Mouse (Mus musculus) neutrophil, adult 5-6 weeks (primary cell): ENCODE results near the gene Samd4b. TPM values are rescaled to one million over a fixed set of nuclear protein-coding genes. Genes with fewer than 3 reads are reported as not detected.
"Not testable (repeated sequence)": the region's sequence is repeated elsewhere in the genome, so short reads cannot be mapped to it uniquely, and the experiment has no call there.

Experiments used
- ATAC-seq: fragments of 151-379, 151-347 bp; 2 replicates; pipeline ENCODE4 v1.8.0; 2017; ENCODE audit warnings: mild to moderate bottlenecking, moderate TSS enrichment; ENCODE audit not compliant: insufficient number of reproducible peaks, poor library complexity, low FRiP score, severe bottlenecking; ENCODE audit errors: extremely low read depth
- total RNA-seq: library from RNA; stranded (forward); fragments of 200-1000 nt; gene quantifications from 2 replicates; pipeline ENCODE4 v1.2.3, GENCODE M21; 2017

Samd4b gene
- total RNA-seq, 1 experiment from 2014 or later: 15.2 TPM

- not testable (repeated sequence) for ATAC-seq
These were observed 59.1 kb downstream of the Samd4b start for GRCm38 (mm10) chr7:28538886-28539285.

DNA sequence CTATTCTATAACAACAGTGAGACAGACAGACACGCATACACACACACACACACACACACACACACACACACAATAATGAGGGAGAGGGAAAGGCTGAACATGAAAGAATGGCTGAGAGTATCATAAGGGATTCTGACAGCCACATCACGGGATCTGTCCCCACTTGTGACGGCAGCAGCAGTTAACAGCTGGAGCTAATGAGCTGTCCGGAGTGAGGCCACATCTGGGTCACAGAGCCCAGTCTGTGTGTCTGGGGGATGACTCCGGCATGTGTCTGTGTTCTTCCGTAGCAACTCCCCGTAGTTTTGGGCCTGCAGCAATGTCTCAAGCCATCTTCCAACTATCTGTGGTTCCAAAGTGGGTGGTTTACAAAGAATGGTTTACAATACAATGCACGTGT, 65.9 kb downstream of the Samd4b start:
- ATAC-seq: no peak

DNA sequence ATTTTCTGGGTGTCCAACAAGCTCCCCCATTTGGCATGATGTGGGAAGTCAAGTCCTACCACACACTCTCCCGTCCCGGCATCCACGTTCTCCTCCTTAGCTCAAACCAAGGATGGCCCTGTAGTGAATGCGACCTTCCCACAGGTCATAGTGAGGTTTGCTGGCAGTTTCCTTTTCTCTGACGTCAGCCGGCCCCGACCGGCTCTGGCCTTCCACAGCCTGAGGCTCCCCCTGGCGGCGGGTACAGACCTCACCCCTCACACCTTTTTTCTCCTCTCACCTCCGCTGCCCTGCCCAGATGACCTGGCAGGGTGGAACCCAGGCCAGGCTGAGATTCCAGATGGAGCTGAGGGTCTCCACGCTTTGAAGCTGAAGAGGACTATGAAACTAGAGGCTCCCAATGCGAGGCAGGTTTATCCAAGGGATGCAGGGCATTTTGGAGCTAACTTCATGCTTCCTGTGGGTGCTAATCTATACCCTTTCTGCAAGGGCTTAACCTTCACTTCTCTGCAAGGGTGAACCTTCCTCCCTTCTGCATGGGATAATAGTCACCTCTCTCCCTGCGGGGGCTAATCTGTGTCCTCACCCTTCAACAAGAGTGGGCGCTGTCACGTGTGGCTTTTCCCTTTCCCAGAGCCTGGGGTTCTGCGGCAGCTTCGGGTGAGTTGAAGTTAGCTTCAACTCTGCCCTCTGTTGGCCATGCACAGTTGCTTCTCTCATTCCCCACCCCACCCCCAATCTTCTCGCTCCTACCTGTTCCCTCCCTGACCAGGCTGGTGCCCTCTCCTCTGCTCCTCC, 69.8 kb downstream of the Samd4b start:
- ATAC-seq: peak; percentile 88

DNA sequence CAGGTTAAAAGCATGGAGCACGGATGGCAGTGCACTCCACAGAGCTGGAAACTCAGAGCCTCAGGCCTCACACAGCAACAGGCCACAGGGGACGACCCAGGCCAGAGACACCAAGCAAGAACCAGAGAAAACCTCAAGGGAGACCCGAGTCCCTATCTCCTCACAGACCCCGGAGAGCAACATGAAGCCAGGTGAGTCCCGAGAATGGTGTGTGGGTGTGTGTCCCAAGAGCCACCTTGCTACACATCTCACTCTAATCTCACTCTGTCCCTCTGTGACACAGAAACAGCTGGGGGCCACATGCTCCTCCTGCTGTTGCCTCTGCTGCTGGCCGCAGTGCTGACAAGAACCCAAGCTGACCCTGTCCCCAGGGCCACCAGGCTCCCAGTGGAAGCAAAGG, 75.4 kb downstream of the Samd4b start, which contains the start of gene Ifnl3:
TSS of gene Ifnl3 (plus strand) at position 301 of the 400 bp plus-strand sequence.
- not testable (repeated sequence) for ATAC-seq

GRCm38 (mm10) chr7:28511441-28511840, 86.5 kb downstream of the Samd4b start:
- no peak for ATAC-seq

- 0 out of 2 replicates have a peak, but pooled peaks have one; percentile 10 for ATAC-seq
These were observed 87.5 kb downstream of the Samd4b start, which contains the start of gene Ifnl2 for GRCm38 (mm10) chr7:28510405-28510974. Ifnl2 (minus strand) TSS chr7:28510455.

DNA sequence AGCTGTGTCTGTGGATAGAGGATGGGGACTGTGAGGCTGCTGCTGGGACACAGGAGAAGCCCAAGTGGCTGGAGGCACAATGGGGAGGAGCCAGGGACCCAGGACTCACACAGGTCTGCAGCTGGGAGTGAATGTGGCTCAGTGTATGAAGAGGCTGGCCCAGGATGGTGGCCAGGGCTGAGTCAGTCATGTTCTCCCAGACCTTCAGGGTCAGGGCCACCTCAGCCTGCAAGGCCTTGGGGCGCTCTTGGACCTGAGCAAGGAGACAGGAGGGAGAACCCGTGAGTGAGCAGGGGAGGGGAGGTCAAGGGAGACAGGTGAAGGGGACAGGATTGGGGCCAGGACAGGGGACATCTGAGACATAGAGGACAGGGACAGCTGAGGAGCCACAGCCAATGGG, 88.8 kb downstream of the Samd4b start:
- ATAC-seq: not testable (repeated sequence)

DNA sequence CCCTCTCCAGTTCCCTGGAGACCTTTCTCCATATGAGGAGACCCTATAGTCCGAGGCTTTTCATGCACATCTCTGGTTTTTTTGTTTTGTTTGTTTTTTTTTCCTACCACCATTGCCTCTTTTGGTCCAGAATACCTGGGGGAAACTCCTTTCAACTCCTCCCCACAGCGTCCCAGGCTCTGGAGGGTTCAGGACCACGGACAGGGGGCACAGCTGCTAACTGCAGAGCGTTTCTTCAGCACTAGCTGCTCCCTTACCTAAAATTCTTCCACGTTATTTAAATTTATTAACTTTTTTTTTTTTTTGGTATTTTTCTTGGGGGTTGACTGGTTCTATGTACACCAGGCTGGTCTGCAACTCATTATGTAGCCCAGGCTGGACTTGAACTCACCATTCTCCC, 92.4 kb downstream of the Samd4b start:
- ATAC-seq: no peak

GRCm38 (mm10) chr7:28495426-28495825, 102.5 kb downstream of the Samd4b start:
- ATAC-seq: no peak

DNA sequence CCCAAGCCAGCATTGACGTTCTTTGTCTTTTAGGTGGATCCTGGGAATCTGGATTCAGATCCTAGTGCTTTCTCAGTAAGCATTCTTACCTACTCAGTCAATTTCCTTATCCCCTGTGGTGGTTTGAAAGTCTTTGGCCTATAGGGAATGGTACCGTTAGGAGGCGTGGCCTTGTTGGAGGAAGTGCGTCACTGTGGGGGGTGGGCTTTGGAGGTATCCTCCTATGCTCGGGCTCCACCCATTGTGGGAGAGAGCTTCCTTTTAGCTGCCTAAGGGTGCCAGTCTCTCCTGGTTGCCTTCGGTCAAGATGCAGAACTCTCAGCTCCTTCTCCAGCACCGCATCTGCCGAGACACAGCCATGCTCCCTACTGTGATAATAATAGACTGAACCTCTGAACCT, 105.6 kb downstream of the Samd4b start:
- no peak for ATAC-seq

DNA sequence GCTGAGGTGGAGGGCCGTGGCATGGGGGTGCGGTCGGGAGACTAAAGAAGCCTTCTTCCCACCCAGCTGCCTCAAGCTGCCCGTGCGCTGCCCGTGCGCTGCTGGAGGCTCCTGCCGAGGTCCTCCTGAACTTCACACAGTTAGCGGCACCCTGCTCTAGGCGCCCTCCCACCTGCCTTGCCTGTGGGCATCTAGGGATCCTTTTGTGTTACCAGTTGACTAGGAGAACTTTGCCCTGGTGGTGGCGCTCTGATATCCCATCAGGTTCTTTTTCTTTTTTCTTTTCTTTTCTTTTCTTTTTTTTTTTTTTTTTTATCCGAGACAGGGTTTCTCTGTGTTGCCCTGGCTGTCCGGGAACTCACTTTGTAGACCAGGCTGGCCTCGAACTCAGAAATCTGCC, 107.0 kb downstream of the Samd4b start:
- no peak for ATAC-seq

DNA sequence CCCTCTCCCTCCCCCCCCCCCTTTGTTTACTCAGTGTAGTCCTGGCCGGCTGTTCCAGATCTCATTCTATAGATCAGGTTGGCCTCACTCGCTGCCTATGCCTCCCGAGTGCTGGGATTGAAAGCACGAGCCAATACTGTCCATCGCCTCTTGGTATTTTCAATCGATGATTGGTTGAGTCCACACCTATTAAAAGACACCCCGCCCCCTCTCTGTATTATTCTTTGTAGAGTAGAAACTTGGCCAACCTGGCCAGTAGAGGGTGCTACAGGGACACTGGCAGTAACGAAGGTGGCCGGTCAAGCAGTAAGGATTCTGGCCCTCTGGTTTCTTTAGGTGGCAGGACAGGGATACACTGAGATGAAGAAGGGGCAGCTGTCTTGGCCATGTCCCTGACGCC, 107.5 kb downstream of the Samd4b start:
- ATAC-seq: peak; percentile 63; the same call in 1 of the 2 replicates

DNA sequence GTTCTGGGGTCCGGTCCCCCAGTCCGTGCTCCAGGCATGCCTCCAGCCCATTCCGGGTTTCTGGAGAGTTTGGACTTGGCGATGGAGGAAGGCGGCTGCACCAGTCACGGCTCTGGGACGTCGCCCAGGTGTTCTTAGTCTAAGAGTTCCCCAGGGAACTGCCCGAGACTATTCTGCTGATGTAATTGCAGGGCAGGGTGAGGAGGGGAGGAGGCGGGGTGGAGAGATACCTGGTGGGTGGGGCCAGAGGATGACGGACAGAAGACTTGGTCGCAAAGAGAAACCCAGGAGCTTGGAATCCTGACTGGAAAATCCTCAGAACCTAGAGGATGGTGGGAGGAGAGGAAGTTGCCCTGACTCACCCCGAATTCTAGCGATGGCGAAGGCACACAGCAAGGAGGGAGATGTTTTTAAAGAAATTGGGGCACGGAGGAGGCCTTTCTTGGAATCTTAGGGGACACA, 109.9 kb downstream of the Samd4b start:
- ATAC-seq: no peak

- no peak for ATAC-seq
These were observed 113.8 kb downstream of the Samd4b start for GRCm38 (mm10) chr7:28484192-28484591.

DNA sequence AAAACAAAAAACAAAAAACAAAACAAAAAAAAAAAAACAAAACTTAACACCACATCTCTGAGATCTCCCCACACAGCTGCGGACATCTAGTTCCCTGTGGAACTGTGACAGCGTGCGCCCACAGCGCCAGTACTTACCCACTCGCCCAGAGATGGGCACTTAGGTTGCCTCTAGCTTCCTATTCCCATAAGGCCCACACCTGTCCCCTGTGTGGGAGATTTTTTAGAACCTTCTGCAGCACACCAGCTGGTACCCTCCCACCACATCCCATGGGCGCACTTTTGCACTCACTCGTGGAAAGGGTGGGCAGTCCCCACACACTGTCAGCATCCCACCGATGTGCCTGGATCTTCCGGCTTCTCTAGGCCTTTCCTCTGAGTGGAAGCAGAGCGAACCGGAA, 115.1 kb downstream of the Samd4b start:
- ATAC-seq: no peak

DNA sequence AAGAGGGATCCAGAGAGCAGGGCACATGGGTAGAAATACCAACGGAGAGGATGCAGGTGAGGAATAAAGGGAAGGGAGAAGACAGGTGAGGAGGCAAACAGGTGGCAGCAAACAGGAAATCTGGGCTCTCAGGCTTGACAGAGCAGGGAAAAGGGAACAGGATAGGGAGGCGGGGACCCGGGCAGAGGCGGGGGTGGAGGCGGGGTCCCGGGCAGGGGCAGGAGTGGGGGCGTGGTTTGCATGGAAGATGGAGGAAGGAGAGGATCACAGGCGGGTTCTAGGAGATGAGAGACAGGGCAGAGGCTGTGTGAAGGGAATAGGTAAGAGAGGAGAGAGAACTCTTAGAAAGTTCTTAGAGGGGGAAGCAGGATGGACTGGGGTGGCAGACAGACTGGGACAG, 119.1 kb downstream of the Samd4b start:
- ATAC-seq: no peak

GRCm38 (mm10) chr7:28477363-28477762, 120.6 kb downstream of the Samd4b start:
- peak; percentile 6; the same call in 1 of the 2 replicates for ATAC-seq

DNA sequence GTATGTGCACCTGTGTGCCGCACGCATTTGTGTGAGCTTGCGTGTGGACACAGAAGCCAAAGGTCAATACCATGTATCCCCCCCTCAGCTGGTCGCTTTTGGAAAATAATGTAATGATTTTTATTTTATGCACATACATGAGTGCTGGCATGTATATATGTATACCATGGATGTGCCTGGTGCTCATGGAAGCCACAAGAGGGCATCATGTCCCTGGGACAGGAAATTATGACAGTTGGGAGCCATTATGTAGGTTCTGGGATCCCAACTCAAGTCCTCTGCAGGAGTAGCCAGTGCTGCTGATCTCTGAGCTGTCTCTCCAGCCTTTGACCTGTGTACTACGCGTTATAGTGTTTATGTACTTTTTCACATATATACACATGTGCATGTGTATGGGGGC, 121.8 kb downstream of the Samd4b start:
- ATAC-seq: no peak

DNA sequence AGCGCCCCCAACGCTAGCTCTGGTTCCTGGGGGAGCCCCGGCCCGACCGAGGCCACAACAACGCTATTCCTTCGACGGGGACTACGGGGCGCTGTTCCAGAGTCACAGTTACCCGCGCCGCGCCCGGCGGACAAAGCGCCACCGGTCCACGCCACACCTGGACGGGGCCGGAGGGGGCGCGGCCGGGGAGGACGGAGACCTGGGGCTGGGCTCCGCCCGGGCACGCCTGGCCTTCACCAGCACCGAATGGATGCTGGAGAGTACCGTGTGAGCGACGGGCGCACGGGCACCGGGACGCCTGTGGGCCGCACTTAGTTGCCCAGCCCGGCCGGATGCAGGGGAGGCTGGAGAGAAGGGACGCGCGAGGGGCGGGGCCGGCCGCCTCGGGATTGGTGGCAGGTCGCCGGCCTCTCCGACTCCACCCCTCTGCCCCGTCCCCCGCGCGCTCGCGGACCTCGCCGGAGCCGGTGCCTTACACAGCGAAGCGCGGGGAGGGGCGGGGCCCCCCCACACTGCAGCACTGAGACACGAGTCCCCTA, 130.7 kb downstream of the Samd4b start:
- no peak for ATAC-seq

- no peak for ATAC-seq
These were observed 131.2 kb downstream of the Samd4b start for GRCm38 (mm10) chr7:28466721-28467212.
